Mouse (Mus musculus) kidney, postnatal 10 days (tissue): Measurements from ENCODE around the gene Cops7b.
A peak's percentile ranks its signal among the peaks of the same experiment; 100 is the strongest.

ENCODE experiments used
- DNase-seq: peaks from one replicate; pipeline ENCODE4 v3.0.0; 2021; ENCODE audit warnings: mixed read lengths

Gene Cops7b

DNA sequence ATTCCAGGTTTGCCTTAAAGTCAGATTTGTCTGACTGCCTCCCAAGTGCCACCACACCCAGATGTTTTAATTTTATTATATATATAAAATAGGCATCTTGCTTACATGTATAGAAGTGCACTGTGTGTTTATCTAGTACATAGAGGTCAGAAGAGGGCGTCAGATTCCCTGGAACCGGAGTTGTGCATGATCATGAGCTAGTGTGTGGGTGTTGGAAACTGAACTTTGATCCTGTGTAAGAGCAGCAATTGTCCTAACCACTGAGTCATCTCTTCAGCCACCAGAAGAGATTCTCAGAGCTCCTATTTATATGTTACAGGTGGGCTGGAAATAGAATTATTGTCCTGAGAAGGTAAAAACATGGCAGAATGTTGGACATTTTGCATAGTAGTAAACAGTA, 17.4 kb downstream of the Cops7b start:
- DNase-seq: no peak

DNA sequence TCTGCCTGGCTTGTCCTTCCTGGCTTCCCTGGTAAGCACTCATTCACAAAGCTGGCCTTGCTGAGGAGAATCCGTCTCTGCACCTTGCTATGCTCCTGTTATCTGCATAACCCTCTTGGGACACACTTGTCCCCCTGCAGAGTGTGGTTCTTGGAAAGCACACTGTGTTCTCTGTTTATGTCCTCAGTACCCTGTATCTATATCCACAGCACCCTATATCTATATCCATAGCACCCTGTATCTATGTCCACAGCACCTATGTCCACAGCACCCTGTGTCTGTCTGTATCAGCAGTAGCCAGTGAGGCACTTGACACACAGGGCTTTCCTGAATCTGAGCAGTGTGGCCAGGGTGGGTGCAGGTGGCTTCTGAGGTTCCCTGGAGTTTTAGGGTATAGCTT, 28.2 kb downstream of the Cops7b start:
- no peak for DNase-seq

DNA sequence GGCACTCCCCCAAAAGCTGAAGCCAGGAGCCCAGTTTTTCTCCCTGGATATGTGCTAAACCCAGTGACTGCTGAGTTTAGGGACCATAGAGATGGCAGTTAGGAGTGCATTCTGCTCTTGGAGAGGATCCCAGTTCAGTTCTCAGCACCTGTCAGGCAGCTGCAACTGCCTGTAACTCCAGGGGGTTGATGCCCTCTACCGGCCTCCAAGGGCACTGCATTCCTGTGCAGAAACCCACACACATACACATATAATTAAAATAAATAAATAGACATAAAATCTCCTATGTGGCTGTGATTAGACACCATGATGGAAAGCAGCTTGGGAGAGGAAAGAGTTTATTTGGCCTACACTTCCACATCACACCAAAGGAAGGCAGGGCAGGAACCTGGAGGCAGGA, 29.4 kb downstream of the Cops7b start:
- no peak for DNase-seq

DNA sequence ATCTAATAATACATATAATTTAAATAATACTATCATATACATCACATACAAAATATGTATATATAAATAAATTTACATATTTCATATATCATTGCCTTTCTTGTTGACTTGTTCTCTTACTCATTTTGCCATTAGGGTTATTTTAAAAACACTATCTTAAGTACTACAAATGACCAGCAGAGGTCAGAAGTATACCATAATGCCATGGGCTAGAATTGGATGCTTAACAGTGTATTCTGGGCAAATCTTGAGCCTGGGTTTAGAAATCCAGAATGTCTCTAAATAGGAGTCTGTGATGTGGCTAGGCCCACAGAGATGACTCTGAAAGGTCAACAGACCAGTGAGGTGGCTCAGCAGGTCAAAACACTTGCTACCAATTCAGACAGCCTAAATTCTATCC, 31.6 kb downstream of the Cops7b start:
- no peak for DNase-seq

DNA sequence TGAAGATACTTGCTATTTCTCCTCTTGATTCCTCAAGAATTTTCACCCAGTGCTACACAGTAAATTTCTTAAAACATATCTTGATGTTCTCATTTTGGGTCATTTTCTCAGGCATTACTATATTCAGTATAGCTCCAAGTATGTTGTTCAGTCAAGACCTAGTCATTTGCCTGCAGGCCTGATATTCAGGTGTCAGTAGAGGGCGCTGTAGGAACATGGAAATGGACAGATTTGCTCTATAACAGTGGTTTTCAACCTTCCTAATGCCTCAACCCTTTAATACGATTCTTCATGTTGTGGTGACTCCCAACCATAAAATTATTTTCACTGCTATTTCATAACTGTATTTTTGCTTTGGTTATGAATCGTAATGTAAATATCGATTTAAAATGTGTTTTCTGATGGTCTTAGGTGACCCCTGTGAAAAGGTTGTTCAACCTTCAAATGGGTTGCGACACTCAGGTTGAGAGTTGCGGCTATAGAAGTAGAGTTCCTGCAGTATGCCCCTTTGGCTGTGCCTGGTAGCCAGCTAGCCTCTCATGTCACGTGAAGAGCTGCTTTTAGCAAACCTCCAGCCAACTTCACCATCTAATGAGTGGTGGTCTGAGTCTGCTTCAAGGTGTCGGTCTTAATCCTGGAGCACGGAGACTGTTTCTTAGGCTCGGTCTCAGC, 35.9 kb downstream of the Cops7b start:
- DNase-seq: peak; percentile 85

DNA sequence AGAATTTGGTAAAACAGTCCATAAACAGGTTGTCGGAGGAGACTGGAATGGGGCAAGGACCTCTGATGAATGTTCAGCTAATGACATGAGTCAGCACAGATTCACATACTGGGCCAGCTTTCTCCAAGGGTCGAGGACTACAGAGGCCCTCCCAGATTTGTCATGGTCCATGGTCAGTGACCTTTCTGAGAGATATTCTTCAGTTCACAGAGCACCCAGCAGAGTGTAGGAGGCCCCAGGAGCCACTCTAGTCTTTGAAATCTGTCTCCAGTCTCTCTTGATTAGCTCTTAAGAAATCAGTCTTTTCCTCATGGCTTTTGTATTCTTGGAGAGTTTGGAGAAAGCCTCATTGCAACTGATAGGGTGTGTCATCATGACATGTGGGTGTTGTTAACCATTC, 39.6 kb downstream of the Cops7b start:
- no peak for DNase-seq

DNA sequence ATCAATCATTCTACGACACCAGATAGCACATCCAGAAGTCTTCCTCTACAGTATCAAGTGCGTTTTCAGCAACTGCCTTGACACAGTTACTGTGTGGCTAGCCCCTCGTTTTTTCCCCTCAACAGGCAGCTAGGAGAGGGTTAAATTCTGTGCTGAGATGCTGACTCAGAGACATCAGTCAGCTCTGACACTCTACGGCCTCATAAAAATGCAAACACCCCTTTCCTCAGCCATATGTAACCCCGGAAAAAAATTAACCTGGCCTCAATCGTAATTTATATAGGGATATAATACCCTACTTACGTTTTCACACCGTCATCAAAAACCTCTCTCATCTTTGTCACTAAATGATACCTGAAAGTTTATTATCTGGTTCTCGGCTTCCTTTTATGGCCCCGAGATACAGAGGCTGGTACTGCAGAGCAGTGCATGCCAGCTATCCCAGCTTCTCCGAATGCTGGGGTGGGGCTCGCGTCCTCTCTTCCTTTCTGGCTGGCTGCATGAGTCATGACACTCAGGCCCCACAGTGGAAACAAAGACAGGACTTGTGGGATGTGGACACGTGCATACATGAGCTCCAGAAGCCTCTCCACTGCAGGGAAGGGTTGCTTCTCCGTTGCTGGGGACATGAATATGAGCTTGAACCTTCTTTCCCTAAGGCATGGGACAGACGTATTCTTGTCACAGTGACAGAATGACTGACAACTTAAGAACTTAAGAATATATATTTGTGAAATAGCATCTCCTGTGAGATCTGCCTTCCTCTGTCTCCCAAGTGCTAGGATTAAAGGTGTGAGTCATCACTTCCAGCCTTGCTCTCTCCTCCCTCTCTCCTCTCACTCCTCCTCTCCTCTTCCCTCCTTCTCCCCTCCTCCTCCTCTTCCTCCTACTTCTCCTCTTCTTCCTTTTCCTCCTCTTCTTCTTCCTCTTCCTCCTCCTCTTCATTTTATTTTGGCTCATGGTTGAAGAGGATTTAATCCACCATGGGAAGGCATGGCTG, 40.6 kb downstream of the Cops7b start:
- DNase-seq: no peak

DNA sequence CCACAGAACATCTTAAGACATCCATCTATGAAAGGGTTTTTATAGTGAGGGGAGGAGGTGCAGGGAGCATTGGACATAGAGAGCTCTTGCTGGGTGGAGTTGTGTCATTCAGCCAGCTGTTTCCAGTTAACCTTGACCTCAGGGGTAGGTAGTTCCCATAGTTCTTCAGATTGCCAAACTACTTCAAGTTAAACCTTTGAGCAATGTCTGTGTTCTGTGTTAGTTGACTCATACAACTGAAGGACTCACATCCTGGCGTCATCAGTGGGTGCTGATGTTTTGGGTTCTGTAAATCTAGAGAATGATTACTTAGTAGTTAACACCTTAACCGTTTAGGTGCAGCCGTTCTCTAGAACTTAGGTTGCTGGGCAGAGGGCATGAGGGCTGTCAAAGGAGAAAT, 45.6 kb downstream of the Cops7b start:
- no peak for DNase-seq

DNA sequence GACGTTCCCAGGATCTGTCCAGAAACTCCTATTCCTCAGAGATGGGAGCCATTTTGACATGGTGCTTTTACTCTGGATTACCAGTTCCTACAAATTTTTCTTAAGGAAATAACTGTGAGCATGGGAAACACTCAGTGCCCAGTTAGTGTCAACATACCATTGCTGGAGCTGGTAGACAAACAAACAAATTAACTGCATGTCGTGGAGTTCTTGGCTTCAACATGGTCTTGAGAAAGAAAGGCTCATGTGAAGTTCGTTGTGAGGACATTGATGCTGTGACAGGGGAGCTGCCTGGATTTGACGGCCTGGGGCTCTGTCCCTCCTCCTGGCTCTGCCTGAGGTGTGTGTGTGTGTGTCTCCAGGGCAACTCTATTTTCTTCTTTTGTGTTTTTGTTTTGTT, 47.2 kb downstream of the Cops7b start:
- DNase-seq: no peak

DNA sequence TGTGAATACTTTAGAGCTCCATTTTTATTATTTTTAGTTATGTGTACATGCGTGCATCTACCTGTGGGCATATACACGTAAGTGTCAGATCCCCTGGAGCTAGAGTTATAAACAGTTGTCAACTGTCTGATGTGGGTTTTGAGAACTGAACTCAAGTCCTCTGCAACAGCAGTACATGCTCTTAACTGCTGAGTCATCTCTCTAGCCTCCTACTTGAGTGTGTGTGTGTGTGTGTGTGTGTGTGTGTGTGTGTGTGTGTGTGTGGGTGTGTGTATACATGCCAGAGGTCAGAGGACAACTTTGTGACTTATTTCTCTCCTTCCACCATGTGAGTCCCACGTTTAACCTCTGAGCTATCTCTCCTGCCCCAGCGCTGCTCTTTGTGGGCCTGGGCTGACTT, 47.8 kb downstream of the Cops7b start:
- DNase-seq: no peak

DNA sequence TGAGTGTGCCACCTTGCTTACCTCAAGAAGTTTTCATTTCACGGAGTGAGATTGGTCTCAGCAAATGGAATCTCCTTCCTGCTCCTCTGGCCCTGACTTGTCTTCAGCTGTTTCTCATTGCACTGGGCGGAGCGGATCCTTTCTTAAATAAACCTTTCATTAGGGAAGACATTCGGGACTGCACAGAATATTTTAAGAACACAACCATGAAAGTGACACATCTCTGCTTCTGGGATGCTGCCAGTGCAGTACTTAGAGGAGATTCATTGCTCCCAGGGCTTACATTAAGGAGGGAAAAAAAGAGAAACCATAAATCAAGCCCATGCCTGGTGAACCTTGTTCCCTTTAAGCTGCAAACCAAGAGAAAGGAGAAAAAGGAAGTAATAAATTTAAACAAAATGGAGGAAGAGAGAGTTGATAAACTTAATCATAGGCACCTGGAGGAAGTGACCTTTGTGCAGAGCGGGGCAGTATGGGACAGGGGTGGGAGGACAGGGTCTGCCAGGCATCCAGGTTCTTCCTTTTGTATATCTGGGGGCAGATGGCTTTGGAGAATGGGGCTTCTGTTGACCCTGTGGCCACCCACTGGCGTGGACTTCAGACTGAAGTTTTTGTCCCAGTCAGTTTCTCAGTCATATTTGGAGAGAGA, 50.2 kb downstream of the Cops7b start:
- DNase-seq: peak; percentile 65

DNA sequence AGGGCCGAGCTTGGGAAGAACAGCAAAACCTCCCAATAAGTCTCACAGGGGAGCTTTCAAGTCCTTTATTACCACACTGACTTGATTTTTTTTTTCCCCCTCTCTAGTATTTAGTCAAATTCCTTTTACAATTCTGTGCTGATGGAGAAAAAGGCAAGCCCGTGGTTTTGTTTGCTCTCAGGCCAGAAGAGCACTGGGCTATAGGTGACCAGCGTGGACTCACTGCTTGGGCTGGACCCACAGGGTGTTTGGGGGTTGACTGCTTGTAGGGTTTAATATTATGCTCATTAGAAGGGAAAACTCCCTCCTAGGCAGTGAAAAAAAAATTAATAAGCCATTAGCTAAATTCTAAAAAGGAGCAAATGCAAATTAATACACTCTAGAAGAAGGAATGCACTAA, 50.7 kb downstream of the Cops7b start:
- no peak for DNase-seq

DNA sequence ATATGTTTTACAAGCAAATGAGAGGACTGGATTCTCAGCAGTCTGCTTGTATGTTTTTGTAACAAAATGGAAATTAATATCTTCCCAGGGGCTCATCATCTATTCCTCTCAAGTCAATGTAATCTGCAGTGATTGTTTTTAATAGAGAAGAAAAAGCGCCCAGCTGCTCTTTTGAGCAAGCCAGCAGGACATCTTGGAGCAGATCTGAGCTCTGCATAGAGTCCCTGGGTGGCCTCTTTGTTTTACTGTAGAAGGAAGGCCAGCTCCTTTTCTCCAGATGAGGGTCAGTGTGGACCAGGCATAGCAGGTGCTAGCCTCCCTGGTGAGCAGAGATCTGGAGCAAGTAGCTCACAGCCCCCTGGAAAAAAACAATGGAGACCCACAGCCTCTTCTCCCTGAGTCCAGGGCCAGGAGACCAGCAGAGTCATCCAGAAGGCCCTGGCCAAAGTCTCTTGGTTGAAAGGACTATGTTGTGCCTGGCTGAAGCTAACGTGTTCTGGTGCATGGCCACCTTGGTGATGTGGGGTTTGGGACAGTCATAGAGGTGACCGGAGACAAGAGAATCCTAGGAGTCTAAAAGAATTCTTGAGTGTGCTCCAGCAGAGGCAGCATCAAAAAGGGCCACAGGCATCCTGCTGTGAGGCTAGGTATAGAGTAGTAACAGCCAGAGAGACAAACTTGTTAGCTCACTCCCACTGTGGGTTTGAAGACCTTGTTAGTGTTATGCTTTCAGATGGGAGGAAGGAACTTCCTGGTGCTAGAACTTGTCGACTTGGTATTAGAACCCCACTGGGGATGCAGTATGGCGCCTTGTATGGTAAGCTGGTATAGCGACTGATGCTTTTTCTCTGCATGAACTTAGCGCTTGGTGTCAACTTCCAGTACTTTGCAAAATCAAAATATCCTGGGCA, 51.4 kb downstream of the Cops7b start:
- DNase-seq: no peak

DNA sequence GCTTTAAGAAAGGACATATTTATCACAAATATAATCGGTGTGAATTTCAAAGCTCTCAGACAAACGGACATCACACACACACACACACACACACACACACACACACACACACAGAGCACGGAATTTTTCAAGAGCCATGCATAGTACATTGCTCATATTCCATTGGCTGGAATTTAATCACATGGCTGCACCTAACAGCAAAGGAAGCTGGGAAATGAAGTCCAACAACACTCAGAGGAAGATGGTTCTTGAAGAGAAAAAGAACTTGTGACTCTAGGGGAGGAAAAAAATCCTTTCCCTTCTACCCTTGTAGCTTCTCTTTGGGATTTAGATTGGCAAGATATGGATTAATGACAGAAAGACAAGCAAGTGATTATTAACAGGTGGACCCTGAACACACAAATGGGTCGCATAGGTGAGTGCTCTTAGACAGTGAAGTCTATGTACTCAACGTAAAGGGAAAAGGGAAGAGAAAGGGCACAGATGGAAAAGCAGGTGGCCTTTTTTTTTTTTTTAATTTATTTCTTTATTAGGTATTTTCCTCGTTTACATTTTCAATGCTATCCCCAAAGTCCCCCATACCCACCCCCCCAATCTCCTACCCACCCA, 52.2 kb downstream of the Cops7b start:
- DNase-seq: peak; percentile 29

DNA sequence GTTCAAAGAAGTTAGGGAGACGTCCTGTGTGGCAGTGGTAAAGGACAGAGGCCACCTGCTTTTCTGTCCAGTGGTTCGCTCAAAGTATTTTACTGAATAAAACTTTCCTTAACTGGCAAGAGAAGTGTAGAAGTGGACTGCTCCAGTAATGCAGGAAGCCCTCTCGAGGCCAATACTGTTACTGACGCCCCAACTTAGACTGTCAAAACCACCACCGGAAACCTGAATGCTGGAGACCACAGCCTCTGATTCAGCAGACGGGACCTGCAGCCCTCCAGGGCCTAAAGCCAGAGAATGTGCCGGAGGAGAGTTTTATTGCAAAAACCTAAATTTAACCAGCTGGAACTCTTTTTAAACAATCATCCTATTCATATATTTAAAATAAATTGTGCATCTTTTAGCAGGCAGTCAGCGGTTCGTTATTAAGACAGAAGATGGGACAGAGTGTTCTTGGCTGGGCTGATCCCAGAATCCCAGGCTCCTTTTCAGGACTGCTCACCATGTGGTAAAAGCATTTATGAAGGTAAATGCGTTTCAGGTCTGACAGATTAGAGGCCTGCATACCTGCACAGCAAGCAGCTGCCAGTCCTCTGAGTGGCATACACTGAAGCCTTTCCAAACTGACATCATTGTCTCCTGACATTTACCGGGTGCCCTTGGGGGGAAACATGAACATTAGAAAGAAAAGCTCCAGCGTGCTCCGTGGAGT, 60.6 kb downstream of the Cops7b start:
- DNase-seq: peak; percentile 38

DNA sequence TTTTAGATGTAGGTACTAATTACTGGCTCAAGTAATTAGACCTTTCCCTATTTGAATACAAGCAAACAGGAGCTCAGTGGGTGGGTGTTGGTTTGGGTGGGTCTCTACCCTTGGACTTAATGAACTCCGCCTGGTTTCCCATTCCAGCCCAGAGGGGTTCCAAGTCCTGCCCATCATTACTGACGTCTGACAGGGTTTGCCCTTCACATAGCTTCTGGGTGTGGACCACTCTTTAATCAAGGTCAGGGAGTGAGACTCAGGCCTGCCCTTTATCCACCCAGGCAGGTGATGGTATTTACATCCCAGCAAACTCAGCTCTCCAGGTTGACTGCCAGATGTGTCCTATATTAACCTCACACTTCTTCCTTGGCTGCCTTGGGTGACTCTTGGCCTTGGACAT, 64.8 kb downstream of the Cops7b start:
- DNase-seq: no peak

DNA sequence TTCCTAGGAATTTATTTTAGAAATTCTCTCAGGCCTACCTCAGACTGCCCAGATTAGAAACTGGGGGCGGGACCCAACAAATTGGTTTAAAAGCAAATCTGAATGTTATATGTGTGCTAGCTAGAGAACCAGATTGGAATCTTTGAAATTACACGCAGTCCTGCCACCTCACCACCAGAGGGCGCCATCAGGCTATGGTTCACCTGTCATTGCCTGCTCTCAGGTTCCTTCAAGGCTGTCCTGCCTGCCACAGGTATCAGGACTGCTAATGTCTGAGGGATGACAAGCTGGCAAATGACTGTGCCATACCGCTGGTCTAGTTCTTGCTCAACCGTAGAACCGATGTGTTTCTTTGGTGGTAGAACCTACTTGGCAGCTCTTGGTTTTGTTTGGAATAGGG, 67.6 kb downstream of the Cops7b start:
- DNase-seq: peak; percentile 78

DNA sequence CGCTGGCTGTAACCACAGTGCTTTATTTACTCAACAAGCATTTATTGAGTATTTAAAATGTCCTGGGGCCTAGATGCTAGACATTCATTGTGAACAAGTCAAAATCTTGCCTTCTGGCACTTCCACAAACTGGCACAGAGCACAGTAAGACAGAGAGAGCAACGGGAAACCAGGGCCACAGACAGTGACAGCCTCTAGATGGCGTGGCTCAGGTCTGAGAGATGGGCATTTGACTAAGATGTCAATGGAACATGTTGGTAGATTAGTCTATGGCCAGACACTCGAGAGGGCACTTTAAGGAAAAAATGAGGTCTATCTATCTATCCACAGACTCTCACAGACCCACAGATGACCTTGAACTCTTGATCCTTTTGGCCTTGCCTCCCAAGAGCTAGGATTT, 70.0 kb downstream of the Cops7b start:
- no peak for DNase-seq

DNA sequence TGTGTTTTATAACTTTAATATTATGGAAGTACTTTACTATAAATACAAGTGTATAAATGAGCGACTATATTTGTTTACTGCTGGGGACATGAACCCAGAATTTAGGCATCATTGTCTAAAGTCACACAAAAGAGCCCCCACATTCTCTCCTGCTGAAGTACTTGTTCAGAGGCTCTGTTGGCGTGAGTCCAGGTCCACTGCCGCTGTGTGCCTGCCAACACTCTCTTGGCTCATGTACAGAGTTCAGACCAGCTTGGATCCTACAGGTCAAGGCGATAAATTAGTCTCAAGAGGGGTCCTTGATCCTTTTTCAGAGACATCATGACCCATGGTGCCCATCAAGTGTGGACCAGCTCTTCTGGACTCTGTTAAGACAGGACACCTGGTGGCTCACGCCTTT, 74.4 kb downstream of the Cops7b start:
- peak; percentile 52 for DNase-seq
